Mouse (Mus musculus): ENCODE measurements around the gene Ccdc159.

Ccdc159 gene

DNA sequence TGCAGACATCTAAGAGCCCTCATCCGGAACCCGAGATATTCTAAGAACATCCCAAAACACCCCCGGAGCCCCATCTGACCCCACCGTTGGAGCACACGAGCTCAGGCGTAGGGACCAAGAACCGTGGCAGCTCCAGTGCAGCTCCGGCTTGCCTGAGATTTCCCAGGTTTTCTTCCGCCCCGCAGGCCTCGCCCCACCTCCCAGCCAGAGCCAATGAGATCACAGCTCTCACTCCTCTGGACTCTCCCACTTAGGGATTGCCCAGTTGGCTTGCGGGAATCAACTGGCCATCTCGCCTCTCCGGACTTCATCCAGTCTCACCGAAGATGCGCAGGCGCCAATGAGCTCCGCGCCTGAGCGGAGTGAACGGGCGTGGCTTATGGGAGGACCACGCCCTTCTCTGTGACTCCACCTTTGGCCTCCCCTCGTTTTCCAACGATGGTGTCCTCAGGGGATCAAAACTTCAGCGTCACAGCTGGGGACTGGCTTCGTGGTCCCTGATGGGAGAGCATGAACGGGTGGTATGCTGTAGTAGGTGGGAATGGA lies at the start of gene Ccdc159, which contains the start of gene Tmem205:
Gene Ccdc159, plus strand, starts transcription at position 264 of the 546 bp plus-strand sequence.
Gene Tmem205, minus strand, starts transcription at position 349 of the 546 bp plus-strand sequence.
- no peak for DNase-seq

DNA sequence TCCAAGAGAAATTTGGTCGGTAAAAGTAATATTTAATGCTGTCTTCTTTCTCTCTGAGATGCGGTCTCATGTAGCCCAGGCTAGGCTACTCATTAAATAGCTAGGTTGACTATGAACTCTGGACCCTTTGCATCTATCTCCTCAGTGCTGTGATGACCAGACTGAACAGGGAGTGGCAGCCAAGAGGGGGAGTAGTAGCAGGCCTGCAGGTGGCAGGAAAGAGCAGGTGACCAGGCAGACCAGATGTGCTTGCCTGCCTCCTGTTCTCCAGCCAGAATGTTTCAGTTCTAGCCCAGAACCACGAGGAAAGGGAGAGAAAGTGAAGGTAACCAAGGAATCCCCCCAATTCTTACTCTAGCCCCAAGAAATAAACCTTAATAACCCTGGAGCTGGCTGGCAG lies 38.0 kb upstream of the Ccdc159 start:
- DNase-seq: no peak

DNA sequence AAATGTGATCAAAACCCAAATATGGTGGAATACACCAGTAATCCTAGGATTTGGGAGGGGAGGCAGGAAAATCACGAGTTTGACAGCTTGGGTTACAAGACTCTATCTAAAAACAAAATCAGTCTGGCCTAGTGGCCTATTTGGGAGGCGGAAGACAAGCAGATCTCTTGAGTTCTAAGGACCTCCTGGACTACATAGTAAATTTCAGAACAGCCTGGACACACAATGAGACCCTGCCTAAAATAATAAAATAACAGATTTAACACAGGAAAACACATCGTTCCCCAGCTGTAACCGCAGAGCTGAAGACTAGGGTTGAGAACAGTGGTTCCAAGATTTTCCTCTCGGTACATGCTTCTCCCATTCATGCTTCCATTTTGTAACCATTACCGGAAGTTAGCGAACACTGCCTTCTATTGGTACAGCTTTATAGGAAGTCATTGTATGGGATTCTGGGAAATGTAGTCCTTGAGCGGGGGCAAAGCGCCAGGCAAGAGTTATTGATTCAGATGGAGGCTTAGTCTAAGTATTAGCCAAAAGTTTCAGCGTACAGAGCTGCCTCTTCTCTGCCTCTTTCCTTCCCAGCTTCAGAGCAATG lies 25.9 kb upstream of the Ccdc159 start:
- peak; percentile 47 to 61 for DNase-seq

DNA sequence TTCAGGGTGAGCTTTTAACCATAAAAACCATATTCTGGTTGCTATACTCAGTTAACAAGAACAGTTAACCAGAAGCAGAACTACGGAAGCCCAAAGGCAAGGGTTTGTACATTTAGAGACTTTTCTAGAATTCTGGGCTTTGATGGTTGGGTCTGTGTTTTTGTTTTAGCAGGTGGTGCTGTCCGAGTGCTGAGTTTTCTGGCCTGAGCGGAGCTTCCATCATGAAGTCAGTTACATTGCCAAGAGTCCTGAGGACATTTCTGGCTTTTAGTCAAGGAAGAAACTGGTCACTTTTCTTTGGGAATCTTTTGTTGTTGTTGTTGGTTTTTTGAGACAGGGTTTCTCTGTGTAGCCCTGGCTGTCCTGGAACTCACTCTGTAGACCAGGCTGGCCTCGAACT lies 23.2 kb upstream of the Ccdc159 start:
- no peak for DNase-seq

DNA sequence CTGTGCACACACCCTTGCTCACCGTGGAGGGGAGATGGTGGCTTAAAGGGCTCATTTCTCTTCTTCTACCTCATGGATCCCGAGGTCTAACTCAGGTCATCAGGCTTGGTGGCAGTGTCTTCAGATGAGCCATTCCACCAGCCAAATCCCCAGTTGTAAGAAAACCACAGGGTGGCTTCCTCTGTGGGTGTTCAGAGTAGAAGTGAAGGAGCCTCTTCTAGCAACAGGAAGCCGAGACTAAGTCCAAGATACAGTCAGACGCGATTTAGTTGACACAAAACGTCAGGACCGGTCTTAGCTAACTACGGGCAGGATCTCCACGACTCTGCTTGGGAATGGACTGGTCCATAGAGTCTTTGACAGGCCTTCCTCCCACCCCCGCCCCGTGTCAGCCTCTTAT lies 19.1 kb upstream of the Ccdc159 start:
- no peak for DNase-seq

DNA sequence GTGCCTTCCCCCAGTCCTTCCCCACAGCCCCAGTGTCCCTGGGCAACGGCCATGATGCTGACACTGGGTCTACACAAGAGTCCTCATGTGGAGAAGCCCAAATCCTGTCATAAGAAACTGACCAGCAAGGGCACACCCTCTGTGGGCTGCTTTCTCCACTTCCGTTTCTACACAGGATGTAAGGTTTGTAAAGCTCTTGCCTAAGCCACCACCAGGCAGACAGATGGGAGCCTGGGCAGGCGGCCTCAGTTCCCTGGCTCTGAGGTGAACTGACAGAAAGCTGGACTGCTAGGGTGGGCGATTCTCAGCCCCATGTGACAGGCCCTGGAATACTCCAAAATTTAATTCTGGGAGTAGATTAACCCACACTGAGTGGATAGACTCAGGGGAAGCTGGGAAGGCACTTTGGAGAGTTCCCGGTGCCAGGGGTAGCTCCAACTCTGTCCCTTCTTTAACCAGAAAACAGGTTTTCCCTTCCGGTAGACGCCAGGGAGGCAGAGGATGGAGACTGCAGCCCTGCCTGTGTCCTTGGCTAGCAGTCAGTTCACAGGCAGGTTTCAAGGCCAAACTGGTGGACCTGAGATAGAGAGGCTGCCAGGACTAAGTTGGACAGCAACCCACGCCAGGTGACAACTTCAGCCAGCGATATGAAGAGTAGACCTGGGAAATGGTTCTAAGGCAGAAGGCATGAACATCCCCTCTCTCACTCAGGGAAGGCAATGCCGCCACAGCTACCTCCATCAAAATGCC lies 17.6 kb upstream of the Ccdc159 start:
- no peak for DNase-seq

DNA sequence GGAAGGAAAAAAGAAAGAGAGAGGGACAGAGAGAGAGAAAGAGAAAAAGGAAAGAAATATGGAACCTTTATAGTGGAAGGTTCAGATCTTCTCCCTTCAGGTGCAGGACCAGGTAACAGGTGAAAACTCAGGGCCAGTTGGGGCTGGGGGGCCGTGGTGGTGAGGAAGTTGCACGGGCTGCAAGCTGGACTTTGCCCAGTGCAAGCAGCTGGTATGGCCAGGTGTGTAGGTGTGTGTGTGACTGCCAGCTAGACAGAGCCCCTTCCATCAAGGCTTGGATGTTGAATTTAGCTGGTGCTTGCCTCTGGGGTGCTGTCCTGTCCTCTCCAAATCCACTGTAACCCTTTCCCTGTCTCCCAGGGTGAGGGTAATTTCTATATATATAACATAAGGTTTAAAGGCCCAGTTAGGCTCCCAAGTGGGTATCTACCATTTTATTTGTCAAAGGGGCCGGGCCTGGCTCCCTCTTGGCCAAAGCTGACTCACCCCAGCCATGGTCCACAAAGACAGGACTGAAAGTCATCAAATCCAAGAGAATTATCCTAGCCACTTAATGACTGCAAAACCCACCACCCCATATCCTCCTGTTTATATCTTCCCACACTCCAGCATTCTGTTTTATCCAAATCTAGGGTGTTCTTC lies 10.3 kb upstream of the Ccdc159 start:
- no peak for DNase-seq

DNA sequence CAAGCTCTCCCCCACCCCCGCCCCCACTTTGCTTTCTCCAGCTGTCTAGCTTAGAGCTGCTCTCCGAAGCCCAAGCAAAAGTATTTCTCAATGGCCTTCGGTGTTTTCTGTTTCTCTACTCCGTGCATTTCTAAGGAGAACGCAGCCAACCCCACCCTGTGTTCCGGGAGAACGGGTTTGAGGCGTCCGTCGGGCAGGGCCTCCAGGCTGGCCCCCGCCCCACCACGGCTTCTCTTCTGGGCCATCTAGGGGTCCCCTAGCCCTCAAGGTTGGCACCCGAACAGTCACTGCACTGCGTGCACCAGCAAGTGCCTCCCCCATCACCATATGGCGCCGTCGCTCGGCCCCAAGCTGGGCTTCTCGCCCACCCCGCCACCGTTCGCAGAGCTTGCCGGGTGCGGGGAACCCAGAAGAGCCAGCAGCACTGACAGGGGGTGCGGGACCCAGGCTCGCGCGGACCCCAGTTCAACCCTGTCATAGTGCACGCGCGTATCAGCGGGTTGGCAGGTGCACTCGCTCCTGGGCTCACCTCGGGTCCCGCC lies 9.7 kb upstream of the Ccdc159 start:
- no peak for DNase-seq

DNA sequence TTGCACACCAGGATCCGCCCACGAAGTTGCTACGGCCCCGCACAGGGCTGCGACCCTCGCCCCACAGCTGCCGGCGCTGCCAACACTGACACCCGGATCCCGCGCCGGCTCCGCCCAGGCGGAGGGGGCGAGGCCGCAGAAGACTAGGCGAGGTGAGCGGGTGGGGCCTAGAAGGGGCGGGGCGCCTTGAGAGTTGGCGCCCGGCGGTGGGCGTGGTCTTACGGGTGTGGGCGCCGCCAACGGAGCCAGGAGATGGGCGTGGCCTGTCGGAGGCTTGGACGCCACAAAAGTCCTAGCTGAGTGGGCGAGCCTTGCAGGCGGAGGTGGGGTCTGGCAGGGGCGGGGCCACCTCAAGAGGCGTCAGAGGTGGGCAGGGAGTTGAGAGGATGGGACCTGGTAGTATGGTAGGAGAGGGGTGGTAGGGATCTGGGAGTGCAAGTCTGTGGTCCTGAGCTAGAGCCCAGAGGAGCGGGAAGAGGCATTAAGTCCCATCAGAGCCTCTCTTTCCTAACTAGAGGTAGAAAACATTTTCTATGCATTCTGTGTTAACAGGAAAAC lies 9.2 kb upstream of the Ccdc159 start, which contains the start of gene Rab3d:
Gene Rab3d, minus strand, starts transcription at position 158 of the 558 bp plus-strand sequence.
- DNase-seq: peak; percentile 94

DNA sequence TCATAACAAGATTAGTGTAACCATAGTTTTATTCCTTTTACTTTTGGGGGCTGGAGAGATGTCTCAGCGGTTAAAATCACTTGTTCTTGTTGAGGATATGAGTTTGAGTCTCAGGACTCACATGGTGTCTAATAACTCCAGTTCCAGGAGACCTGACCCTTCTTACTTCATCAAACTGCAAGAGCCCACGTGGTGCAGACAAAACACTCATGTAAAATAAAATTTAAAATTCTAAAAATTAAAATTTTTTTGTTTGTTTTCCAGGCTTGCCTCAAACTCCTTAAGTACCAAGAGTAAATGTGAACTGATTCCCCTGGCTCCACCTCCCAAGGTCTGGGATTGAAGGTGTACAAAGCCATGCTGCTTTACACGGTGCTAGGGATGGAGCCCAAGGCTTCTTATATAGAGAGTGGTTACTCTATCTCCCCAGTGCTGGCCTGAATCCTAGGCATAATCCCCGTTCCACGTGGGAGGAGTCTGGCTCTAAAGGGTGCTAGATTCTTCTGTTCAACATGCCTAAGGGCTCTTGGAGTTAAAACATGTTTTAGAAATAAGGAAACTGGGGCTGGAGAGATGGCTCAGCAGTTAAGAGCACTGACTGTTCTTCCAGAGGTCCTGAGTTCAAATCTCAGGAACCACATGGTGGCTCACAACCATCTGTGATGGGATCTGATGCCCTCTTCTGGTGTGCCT lies 8.4 kb upstream of the Ccdc159 start:
- DNase-seq: no peak

DNA sequence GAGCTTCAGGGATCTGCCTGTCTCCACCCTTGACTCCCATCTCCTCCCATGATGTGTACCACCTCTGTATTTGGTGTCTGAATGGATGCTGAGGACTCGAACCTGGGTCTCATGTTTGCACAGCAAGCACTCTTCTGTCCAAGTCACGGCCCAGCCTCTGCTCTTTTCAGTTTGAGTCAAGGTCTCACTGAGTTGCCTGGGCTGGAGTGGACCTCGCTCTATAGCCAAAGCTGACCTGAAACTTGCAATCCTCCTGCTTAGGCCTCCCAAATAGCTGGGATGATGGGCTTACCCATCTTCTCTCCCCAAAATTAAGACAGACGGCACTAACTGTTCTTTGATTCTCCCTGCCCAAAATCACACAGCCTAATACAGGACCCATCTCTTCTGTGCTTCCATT lies 4.2 kb upstream of the Ccdc159 start:
- no peak for DNase-seq

DNA sequence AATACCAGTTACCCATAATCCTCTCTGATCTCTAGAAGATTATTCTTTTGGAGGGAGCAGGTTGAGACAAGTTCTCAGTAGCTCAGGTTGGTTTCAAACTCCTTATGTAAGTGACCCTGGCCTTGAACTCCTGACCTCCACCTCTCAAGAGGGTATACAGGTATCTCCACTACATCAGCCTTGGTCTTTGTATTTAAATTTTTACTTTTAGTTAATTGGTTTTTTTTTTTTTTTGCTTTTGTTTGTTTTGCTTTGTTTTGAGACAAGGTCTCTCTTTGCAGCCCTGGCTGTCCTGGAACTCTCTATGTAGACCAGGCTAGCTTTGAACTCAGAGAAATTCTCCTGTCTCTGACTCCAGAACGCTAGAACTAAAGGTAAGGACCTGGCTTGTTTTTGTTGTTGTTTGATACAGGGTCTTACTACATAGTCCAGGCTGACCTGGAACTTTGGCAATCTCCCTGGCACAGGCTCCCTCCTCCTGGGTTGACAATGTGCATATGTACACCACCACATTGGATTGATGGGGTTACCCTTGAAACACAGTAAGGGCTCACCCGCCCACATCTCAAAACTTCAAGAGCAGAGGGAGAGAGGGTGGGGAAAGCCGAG lies 3.7 kb upstream of the Ccdc159 start:
- DNase-seq: no peak

DNA sequence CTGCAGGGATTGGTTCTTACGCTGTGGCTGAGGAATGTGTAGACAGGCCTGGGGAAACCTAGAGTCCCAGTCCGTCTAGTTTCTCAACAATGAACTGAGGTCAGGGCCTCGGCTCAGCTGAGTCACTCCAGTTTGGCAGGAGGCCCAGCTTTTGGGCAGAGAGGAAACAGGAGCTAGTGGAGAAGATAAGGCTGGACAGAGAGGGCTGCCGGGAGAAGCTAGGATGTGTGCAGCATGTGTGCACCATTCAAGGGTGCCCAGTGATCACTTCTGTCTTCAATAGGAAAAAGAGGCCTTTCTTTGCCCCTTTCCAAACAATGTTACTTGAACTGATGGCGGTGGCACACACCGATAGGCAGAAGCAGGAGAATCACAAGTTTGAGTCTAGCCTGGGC lies 3.2 kb upstream of the Ccdc159 start:
- DNase-seq: no peak

DNA sequence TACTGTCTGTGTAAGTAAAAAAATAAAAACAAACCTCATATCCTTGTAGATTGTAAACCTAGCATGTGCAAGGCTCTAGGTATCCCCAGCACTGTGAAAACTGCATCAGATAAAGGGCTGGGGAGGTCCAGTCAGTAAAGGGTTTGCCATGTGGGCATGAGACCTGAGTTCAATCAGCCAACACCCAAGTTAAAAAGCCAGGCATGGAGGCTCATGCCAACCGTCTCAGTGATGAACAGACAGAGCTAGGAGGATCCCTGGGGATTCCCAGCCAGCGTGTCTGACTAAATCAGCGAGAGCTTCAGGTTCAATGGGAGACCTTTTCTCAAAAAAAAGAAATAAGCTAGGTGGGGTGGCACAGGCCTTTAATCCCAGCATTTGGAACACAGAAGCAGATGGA lies 2.2 kb upstream of the Ccdc159 start:
- no peak for DNase-seq

DNA sequence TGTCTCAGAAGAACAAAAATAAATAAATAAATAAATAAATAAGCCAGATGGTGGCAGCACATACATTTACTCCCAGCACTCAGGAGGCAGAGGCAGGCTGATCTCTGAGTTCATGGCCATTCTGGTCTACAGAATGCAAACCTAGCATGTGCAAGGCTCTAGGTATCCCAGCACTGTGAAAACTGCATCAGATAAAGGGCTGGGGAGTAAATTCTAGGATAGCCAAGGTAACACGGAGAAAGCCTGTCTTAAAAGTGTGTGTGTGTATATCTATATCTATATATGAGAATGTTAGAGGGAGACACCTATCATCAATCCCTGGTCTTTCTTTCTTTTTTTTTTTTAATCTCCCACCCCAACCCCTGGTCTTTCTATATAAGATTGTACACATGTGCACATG lies 1.8 kb upstream of the Ccdc159 start:
- DNase-seq: no peak

DNA sequence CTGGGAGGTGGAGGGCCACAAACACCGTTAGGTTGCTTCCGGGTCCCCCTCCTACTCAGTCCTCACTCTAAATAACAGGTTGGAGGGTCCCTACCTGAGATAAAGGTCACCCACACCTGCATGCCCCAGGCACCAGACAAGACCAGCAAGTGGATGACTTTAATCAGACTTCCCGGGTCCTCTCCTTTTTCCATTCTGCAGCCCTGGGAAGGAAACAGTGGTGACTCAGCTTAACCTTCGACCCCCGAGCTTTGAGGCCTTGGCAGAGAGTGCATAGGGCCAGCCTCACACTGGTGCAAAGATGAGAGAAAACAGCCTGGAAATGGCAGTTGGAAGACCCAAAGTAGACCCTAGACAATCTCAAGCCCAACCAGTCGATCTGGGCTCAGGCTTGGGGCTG lies 1.1 kb upstream of the Ccdc159 start:
- no peak for DNase-seq

DNA sequence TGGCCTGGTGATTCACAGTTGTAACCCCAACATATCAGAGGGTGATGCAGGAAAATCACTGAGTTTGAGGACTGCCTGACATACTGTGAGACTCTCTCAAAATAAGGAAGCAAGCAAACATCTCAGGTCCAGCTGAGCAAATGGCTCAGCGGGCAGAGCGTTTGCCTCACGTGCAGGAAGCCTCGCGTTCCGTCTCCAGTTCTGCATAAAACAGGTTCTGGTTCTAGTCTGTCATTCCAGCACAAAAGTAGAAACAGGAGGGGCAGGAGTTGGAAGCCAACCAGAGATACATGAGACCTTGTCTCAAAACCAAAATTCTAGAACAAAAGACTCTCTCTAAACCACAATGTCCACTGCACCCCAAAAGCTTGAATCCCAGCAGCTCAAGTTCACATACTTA lies 487 bp upstream of the Ccdc159 start:
- DNase-seq: no peak

DNA sequence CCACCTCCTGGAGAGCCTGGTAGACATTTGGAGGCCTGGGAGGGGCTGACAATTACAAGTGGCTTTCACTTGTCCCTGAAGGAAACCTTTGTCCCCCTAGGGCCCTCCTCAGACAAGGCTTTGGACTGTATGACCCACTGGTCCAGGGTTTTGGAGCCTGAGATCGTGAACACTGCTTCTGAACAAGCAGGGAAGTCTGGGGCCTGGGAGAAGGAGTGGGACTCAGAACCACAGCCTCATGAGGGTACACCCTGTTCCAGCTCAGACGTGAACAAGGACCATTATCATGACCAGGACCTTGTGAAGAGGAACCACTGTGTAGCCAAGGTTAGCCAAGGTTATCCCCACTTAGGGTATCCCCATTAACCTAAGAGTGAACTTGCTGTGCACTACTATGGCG lies 1.9 kb downstream of the Ccdc159 start:
- no peak for DNase-seq

DNA sequence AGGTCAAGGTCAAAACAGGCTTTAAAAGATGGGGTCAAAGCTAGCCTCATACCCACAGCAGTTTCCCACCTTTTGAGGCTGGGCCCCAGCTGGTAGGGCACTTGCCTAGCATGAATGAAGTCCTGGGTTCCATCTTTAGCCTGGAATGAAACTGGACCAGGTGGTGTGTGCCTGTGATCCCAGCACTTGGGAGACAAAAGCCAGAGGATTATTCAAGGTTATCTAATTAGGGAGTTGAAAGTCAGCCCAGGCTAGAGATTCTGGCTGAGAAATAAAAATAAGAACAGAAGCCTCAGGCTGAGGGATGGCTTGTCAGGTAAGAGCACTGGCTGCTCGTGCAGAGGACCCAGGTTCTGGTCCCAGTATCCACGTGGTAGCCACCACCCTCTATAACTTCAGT lies 4.7 kb downstream of the Ccdc159 start:
- no peak for DNase-seq

DNA sequence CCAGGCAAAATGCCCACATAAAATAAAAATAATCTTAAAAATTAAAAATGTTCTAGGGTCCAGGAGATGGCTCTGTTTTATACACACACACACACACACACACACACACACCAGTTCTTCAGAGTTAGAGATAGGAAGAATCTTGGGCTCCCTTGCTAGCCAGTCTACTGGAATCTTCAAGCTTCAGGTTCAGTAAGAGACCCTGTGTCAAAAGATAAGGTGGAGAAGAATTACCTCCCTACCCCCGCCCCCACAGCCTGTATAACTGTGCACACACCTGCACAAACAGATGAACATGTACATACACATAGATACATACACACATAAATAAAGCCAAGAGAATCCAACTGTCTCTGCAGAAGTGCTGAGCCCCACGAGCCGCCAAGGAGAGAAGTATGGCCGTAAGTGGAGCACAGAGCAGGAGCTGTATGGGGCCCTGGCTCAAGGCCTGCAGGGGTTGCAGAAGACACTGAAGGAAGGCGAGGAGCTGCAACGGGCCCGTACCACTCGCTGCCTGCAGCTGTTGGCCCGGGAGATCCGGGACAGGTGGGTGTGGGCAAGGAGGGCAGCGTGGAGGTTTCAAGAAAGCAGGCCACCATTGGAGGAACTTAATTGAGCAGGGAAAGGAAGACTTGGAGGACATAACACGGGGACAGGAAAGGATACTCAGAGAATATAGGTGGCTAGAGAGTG lies 5.3 kb downstream of the Ccdc159 start:
- no peak for DNase-seq

DNA sequence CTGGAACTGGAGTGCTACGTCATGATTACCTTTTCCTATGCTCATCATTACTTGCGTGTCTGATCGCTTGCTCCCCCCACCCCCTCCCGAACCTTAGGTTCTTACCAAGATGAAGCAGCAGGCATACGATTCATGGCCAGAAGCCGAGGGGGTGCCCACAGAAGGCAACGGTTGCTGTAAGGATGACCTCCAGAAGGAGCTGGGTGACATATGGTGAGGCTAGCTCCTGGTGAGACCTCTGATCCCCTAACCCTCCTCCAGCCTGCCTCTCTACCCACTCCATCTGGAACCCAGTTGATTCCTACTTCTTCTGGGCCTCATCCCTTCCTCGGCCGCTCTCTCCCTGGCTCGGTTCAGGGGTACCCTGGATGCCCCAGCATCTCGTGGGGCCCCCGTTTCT lies 6.8 kb downstream of the Ccdc159 start:
- no peak for DNase-seq
